Mouse (Mus musculus): ENCODE measurements around the gene Ppp1r16b.
A peak's percentile ranks its signal among the peaks of the same experiment; 100 is the strongest.

Gene Ppp1r16b

DNA sequence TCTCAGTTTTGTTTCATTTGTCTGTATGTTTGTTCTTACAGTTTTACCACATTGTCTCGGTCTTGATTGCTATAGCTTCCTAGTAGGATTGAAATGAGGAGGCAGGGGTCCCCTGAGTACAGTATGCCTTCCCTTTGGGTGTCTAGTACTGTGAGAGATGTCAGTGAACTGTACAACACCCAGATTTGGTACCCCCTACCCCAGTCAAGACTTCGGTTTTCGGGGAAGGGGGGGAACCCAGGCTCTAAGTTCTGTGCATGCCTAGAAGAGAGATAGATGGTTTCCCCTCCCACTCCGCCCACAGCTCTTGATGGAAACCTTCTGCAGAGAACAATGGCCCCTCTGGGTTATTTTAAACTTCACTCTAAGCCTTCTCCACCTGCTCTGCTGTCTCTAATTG is at the start of gene Ppp1r16b:
TSS of gene Ppp1r16b (plus strand) at position 301 of the 400 bp plus-strand sequence.
- no peak for DNase-seq (ENCODE audit: extremely low spot score)

DNA sequence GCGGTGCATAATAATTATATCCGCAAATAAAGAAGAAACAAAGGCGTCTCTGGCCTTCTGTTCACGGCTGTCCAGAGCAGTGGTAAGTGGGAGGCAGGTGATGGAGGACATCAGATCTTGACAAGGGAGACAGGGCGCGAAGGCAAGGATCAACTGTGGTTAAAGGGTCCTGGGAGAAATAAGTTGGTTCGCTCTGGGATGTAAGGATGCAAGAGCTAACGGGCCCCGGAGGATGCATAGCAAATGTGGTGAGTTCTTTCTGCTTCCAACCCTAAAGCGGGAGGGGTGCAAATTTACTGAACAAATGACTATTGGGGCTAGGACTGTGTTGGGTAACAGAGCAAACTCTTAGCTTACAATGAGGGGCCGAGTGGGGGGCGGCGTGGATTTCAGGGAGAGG is 49.5 kb upstream of the Ppp1r16b start:
- DNase-seq (ENCODE audit: extremely low spot score), result no peak

DNA sequence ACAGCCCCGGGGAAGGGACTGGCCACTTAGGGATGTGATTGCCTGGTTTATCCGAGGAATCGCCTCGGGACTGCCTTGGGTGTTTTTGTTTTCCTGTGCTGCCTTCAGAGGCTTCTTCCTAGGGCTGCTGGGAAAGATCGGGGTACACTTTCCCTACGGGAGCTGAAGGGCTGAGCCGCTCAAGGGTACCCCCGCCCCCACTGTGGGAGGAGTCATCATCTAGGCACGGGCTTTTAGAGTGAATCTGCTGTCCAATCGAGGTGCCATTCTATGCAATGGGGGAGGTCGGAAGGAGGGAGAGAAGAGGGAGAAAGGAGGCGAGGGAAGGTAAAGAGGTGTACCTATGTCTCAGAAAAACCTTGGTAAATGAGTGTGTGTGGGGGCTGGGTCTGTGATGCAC is 48.9 kb upstream of the Ppp1r16b start:
- no peak for DNase-seq (ENCODE audit: extremely low spot score)

DNA sequence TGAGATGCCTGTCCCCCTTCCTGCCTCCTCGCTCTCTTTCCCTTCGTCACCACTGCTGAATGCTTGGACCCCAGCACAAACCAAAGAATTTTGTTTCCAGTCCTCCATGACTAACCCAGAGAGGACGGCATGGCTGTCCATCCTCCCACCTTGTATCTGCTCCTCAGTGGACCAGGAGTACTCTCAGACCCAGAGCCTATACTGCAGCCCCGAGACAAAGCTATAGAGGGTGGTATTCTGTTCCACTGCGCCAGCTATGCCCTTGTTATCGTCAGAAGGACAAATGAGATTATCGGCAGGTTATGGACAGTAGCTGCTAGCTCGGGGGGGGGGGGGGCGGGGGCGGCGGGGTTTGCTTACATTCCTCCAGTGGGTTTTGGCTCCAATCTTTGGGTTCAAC is 48.4 kb upstream of the Ppp1r16b start:
- no peak for DNase-seq (ENCODE audit: extremely low spot score)

DNA sequence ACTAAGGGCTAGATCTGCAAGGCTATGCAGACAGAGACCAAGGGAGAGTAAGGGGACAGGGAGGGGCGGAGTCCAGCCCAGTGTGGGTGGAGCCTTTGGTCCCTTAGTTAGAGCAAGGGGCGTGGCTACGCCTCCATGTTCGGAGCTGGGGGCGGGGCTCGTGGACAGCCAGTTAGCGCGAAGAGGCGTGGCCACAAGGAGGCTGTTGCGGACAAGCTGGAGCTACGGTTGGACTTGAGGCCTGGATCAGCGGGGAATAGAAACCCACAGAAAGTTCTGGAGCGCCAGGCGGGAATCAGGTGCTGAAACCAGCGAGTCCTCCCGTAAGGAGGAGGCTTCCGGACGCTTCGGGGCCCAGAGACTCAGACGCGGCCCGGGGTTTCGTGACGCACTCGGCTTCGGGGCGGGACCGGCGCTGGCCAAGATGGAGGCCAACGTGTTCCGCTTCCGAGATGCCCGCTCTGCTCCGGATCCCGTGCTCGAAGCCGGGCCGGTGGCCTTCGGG is 40.4 kb upstream of the Ppp1r16b start, which contains the start of gene Actr5:
TSS of gene Actr5 (plus strand) at position 171 of the 505 bp plus-strand sequence.
- DNase-seq (ENCODE audit: extremely low spot score), result peak; percentile 98

DNA sequence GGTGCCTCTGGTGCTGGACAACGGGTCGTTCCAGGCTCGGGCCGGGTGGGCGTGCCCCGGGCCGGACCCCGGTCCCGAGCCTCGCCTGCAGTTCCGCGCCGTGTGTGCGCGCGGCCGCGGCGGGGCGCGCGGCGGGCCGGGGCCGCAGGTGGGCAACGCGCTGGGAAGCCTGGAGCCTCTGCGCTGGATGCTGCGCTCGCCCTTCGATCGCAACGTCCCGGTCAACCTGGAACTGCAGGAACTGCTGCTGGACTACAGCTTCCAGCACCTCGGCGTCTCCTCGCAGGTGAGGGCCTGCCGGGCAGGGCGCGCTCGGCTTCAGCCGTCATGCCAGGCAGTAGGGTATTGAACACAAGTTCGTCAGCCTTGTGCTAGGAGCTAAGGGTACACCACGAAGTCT is 40.0 kb upstream of the Ppp1r16b start:
- DNase-seq (ENCODE audit: extremely low spot score), result no peak

DNA sequence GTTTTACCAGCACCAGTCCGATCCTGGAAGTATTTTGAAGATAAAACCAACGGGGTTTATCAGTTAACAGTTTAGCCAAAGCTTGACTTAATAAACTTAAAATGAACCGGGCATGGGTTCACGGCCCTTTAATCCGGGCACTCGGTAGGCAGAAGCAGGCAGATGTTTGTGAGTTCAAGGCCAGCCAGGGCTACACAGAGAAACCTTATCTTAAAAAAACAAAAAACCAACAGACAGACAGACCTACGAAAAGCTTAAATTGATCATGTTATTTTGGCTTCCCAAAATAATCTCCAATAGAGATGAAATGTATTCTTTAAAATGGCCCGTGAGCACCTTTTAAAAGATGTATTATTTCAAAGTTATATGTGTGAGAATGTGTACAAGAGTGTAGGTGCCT is 39.5 kb upstream of the Ppp1r16b start:
- DNase-seq (ENCODE audit: extremely low spot score), result no peak

DNA sequence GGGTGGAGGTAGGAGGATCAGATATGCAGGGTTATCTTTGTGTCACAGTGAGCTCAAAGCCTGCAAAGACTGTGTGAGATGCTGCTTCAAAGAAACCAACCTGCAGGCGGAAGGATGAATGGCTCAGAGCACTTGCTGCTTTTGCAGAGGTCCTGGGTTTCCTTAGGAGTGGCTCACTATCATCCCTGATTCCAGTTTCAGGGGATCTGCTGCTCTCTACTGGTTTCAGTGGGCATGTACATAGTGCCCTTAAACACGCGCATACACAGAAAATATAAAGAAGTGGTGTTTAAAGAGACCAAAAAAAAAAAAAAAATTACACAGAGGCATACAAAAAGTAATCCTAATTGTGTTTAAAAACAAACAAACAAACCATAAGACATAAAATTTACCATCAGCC is 36.3 kb upstream of the Ppp1r16b start:
- DNase-seq (ENCODE audit: extremely low spot score), result no peak

DNA sequence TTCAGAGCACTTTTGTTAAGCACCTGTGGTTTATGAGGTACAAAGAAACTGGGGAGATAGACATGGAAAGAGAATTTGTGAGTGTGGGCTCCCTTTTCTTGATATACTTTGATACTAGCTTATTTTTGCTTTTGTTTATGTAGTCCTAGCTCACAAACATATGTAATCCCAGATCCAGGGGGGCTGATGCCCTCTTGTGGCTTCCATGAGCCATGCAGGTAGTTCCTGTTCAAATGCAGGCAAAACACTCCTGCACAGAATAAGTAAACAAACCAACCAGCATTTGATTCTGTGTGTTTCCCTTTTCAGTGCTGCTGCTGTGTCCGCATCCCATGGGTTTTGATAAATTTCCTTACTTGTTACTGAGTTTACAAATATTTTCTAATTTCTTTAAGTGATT is 35.8 kb upstream of the Ppp1r16b start:
- peak; percentile 44 for DNase-seq (ENCODE audit: extremely low spot score)

DNA sequence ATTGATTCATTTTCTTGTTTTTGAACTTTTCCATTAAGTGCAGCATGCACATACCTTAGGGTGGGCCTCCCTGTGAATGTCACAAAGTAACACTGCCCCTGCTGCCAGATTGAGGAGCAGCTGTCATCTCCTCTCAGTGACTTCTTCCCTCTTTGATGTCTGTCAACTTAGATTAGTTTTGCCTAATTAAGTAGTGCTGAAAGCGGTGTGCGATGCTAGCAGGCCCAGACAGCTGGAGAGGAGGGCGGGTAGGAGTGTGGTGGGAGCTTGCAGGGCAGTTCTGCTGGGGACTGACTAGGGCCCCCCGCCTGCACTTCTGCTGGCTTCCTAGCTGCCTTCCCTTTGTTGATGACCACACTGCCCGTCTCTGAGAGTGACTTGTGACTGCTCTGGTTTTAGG is 33.3 kb upstream of the Ppp1r16b start:
- no peak for DNase-seq (ENCODE audit: extremely low spot score)

DNA sequence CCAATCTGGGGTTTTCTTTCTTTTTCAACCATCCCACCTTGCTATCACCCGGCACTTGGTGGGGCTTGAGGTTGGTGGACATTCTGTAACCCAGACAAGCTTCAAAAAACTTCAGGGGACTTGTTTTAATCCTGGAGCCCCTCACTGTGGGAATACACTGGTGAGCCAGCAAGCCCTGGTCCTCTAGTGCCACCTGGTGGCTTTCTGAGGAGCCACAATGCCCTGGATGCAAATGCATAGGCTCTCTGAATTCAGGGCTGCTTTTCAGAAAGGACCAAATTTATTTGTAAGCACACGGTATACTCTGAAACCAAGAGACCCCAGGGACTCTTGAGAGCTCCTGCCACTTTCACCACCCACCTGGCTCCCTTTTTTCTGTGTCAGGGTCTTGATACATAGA is 23.3 kb upstream of the Ppp1r16b start:
- peak; percentile 63 for DNase-seq (ENCODE audit: extremely low spot score)

DNA sequence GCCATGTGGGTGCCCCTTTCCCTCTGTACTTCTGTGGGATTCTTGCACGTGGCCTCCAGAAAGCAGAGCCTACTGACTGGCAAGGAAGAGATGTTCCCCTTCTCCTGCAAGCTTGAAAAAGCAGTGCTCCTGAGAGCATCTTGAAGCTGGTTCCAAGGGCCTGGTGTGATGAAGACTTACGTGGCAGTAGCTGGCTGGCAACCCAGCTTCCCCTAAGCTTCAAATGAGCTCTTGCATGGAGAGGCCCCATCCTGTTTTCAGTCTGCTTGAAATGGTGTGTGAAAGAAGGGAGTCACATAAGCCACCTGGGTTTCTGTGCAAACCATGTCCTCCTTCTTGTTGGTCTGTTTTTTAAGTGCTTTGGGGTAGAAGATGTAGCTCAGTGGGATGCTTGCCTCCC is 22.6 kb upstream of the Ppp1r16b start:
- DNase-seq (ENCODE audit: extremely low spot score), result no peak

DNA sequence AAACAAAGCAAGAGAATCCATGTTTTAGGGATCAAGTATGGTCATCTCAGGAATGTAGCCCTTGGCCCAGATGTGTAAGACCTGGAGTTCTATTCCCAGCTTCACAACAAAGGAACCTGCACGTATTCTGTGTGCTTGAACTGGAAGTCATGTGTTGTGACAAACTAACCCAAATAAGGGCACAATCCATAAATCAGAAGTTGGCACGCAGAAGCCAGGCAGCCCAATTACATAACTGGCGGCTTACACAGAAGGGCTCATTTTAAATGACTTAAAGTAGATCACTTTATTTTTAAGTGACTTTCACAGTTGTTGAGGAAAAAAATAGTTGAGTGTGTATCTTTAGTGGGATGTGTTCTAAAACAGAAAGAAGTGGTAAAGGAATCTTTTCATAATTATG is 21.4 kb upstream of the Ppp1r16b start:
- no peak for DNase-seq (ENCODE audit: extremely low spot score)

DNA sequence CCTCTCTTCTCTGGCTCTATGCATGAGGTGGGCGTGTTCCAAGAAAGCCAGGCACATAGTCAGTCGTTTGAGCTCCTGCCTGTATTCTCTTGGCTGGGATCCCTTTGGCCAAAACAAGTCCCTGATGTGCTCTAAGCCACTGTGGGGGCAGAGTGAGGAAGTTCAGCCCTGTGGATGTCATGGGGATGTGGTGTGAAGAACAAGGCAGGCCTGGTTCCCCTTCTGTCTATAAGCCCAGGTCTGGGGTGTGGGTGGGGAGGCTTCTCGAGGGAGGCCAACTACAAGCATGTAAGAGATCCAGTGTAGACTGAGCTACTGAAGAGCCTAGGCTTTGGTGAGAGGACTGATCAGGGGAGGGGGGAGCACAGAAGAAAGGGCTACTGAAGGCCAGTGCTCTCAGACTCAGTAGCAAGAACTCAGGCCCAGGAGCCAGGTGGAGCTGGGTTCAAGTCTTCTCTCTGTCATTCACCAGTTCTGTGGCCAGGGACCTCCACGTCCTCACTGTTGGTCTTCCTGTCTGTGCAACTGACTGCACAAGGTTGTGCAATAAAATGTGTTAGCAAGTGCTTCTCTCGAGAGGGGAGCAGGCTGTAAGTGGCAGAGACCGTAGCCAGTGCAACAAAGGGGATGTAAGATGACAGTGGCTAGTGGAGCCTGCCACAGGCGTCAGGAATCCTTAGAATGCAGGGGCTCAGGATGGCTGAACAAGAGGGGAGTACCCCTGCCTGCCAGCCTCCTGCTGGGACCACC is 13.9 kb upstream of the Ppp1r16b start:
- no peak for DNase-seq (ENCODE audit: extremely low spot score)

DNA sequence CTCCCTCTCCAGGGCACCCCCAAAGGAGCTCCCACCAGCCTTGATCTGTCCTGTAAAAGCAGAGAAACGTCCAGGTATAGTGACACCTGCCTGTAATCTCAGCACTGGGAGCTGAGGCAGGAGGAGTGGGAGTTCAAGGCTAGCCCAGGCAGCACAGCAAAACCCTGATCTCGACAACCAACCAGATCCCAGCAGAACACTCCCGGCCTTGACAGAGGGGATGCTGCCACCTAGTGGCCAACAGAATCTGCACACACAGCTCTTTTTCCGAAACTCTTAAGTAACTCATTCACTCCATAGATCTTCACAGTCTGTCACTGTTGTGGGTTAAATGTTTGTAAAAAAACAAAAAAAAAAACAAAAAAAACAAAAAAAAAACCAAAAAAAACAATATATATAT is 12.2 kb upstream of the Ppp1r16b start:
- peak; percentile 74 for DNase-seq (ENCODE audit: extremely low spot score)

DNA sequence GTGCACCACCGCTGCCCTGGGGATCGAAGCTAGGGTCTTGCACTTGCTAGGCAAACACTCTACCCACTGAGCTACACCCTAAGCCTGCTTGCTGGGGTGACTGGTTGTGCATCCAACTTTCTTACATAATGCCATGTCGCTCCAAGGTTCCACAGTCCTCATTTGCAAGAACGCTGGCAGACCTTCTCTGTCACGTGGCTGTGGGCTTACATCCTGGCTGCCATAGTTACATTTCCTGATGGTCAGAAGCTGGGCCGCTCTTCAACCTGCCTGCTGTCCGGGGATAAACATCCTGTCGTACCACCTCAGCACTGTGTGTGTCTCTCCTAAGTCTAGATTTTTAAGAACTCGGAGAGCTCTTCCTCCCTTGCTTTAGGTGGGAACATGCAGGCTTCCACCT is 10.5 kb upstream of the Ppp1r16b start:
- DNase-seq (ENCODE audit: extremely low spot score), result no peak

DNA sequence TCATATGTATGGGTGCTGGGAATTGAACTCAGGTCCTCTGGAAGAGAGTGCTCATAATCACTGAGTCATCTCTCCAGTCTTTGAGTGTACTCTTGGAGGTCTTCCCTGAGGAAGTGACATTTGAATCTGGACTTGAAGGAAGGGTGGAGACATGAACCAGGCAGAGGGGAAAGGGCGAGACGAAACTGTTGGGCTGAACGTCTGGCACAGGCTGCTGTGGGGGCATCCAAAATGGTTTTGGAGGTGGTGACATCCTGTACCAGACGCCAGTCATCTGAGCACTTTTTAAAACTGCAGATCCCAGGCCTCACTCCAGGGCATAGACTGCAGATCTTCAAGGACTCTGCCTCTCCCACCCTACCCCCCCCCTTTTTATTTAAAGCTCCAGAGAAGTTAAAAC is 9.4 kb upstream of the Ppp1r16b start:
- no peak for DNase-seq (ENCODE audit: extremely low spot score)

DNA sequence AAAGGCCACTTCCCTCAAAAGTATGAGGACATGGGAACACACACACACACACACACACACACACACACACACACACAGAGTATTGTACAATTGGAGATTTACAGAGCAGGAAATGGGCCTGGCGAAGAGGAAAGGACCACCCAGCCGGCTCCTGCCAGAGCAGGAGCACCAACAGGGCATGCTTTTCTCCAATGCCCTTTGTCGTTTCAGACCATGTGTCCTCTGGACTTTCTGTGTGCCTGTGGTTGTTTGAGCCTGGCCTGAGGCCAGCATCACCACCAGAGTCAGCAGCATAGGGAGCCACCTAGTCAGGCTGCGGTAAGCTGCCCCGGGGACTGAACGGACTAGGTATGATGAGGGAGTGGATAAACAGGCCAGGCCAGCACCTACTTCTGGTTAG is 6.4 kb upstream of the Ppp1r16b start:
- no peak for DNase-seq (ENCODE audit: extremely low spot score)

DNA sequence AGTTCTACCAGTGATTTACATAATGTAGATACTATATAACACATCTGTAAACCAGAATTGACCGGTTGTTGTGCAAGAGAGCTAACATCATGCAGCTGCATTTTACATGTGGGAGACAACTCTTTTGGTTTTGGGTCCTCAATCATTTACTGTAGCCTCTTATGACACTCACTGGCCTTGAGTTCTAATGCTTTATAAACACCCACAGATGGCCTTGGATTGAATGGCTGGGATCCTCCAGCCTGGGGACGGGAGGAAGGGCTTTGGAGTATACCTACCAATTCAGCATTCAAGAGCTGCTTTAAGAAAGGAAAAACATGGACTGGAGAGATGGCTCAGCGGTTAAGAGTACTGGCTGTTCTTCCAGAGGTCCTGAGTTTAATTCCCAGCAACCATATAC is 5.9 kb upstream of the Ppp1r16b start:
- no peak for DNase-seq (ENCODE audit: extremely low spot score)

DNA sequence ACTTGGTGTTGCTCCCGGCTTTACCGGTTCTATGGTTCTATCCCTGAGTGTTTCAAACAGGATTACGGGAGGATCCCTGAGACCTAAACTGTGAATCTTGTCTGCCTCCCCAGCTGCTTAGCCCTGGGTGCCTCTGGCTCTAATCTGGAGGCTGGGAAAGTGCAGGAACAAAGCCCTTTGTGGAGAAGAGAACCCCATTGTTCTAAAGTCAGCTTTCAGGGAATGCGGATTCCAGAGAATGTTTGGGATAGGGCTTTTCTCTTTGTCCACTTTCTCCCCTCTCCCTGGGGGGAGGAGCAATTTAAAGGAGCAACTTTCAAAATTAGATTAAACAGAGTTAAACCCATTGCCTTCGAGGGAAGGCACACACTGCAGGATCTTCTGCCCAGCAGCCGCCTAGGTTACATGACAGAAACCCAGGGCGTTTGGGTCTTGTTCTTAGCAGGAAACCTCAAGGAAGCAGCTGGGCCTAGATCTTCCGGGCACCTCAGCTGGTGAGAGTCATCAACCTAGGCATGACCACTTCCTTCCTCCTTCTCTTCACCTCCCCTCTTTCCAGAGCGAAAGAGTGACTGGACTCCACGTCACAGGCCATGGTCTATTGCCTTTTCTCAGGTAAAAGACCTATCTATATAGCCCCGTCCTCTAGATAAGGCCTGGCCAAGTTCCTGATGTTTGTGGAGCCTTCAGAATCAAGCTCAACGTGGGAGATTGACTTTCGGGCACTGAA is 1.0 kb downstream of the Ppp1r16b start:
- no peak for DNase-seq (ENCODE audit: extremely low spot score)

DNA sequence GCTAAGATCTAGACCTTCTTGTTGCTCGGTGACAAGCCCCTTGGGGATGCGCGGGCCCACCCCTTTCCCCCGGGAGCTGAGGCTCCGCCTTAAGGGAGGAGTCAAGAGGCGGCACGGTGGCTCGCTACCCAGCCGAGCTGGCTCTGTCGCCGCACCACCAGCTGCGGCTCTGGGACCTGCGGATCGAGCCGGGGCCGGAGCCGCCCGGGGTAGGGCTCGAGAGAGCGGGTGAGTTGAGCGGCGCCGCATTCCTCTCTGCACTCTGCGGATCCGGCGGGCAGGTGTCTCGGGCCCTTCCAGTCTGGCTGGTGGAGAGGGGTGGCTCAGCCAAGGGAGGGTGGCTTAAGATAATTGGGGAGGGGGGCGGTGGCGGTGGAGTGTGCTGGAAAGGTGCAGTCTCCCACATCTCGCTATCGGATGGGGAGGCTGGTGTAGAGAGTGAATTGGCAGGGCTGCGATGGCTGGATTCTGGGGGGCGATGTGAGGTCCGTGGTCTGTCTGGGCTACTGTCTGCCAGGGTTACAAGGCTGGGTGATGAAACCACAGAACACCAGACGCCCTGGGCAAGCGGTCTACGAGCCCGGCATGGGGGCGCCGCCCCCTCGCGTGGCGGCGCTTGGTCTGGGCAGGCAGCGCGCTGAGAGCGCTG is 1.9 kb downstream of the Ppp1r16b start:
- DNase-seq (ENCODE audit: extremely low spot score), result peak; percentile 75

DNA sequence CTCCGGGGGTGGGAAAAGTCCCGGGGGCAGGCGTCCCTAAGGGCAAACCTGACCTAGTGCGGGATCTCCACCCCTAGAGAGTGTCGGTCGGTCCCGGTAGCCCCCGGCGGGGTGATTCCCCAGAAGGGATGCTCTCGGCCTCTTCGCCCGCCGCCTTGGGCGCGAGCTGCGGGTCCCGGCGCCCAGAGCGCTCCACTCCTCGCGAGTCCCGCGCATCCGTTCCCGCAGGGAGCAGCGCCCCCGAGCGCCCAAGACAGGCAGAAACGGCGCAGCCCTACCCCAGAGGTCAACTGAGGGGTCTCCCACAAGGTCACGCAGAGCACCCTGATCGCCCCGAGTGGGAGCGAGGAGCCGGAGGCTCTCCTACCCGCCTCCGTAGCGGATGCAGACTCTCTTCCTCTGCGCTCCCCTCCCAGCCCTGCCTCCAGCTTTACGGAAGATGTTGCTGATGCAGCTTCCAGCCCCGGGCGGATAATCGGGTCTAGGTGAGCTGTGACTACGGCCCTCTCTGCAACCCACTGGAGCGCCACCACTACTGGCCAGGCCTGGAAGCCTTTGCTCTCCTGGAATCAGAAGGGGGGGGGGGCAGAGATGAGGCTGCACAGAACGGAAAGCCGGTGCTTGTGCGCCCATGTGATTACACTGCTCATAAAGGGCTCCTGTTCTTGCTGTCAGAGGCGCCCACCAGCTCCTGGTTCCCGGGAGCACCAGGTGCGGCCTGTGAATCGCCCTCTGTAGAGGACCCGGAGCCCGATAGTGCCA is 2.7 kb downstream of the Ppp1r16b start:
- DNase-seq (ENCODE audit: extremely low spot score), result peak; percentile 64
